Mouse (Mus musculus): ENCODE data around the gene Galntl6.

DNA sequence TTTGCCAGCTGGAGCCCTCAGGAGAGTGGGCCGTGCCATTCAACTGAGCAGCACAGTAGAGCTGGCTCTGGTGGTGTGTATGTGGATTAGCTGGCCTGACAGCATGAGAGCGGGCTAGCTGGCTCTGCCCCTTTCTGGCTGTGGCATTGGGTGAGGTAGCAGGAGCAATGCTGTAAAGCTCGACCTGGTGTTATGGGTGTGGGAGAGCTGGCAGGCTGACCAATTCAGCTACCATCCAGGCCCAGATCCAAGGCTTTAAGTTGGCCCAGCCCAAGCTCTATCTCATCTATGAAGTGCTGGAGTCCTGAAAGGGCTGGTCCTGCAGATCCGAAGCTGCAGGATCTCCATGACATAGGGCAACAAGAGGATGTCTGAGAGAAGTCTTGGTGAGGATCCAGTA lies 886.9 kb downstream of the Galntl6 start:
- TF ChIP-seq CTCF (IDR thresholded peaks at IDR 0.05; ENCODE audit: extremely low read depth, insufficient read depth, insufficient read length, insufficient replicate concordance) (no peak), POLR2A (IDR thresholded peaks at IDR 0.05; ENCODE audit: low read depth, low read length) (no peak)
